Mouse (Mus musculus) myocyte (in vitro differentiated cells): ENCODE results near the gene Ldb2. TPM values are rescaled to one million over a fixed set of nuclear protein-coding genes. Genes with fewer than 3 reads are reported as not detected.

Experiments used
- H3K27me3 ChIP-seq: one replicate; pipeline ENCODE4 v1.6.1; 2011; ENCODE audit not compliant: control insufficient read depth, insufficient read depth, insufficient read length
- H3K36me3 ChIP-seq: one replicate; pipeline ENCODE4 v1.6.1; 2011; ENCODE audit not compliant: control insufficient read depth, insufficient read depth
- H3K4me2 ChIP-seq: one replicate; pipeline ENCODE4 v1.6.1; 2011; ENCODE audit warnings: low read depth, control low read depth
- H3K4me3 ChIP-seq: one replicate; pipeline ENCODE4 v1.5.1; 2011; ENCODE audit warnings: mild to moderate bottlenecking, control low read depth, moderate library complexity
- H3K79me2 ChIP-seq: one replicate; pipeline ENCODE4 v1.6.1; 2011; ENCODE audit not compliant: control insufficient read depth, insufficient read depth
- H3ac ChIP-seq: one replicate; pipeline ENCODE4 v1.6.1; 2011; ENCODE audit not compliant: control insufficient read depth, insufficient read length
- CEBPB ChIP-seq: IDR thresholded peaks from 2 replicates; pipeline ENCODE4 v1.6.1; 2011; ENCODE audit warnings: mild to moderate bottlenecking, moderate library complexity; ENCODE audit not compliant: poor library complexity, insufficient read depth, severe bottlenecking
- E2F4 ChIP-seq: IDR thresholded peaks from one replicate; pipeline ENCODE4 v1.6.1; 2011; ENCODE audit warnings: mild to moderate bottlenecking, control low read depth, moderate library complexity; ENCODE audit not compliant: insufficient read depth
- MAX ChIP-seq: IDR thresholded peaks from one replicate; pipeline ENCODE4 v1.6.1; 2011; ENCODE audit warnings: low read depth, mild to moderate bottlenecking, control low read depth
- MYOD1 ChIP-seq, 3 experiments: IDR thresholded peaks; one replicate each; pipeline ENCODE4 v1.6.1; 2011; ENCODE audit warnings: control low read depth in 2 of 3, low read depth in 2 of 3, mild to moderate bottlenecking in 2 of 3, moderate library complexity in 1 of 3; ENCODE audit not compliant: insufficient read length in 2 of 3, control insufficient read depth in 1 of 3
- MYOG ChIP-seq, 3 experiments: IDR thresholded peaks; one replicate each; pipeline ENCODE4 v1.6.1; 2011; ENCODE audit warnings: control low read depth in 2 of 3, low read depth in 2 of 3, mild to moderate bottlenecking in 2 of 3; ENCODE audit not compliant: insufficient read length in 2 of 3, control insufficient read depth in 1 of 3, insufficient read depth in 1 of 3
- POLR2A ChIP-seq: IDR thresholded peaks from one replicate; pipeline ENCODE4 v1.6.1; 2011; ENCODE audit warnings: low read depth, mild to moderate bottlenecking, control low read depth, moderate library complexity; ENCODE audit not compliant: insufficient read length
- POLR2AphosphoS2 ChIP-seq: IDR thresholded peaks from one replicate; pipeline ENCODE4 v1.6.1; 2011; ENCODE audit warnings: low read depth, control low read depth; ENCODE audit not compliant: insufficient read length
- REST ChIP-seq: IDR thresholded peaks from one replicate; pipeline ENCODE4 v1.6.1; 2011; ENCODE audit warnings: mild to moderate bottlenecking, control low read depth, moderate library complexity; ENCODE audit not compliant: insufficient read depth, insufficient read length
- SRF ChIP-seq: IDR thresholded peaks from one replicate; pipeline ENCODE4 v1.6.1; 2011; ENCODE audit warnings: low read depth; ENCODE audit not compliant: control insufficient read depth, insufficient read length
- TCF12 ChIP-seq: IDR thresholded peaks from one replicate; pipeline ENCODE4 v1.6.1; 2011; ENCODE audit warnings: mild to moderate bottlenecking, control low read depth; ENCODE audit not compliant: poor library complexity, insufficient read depth, severe bottlenecking
- TCF3 ChIP-seq: IDR thresholded peaks from one replicate; pipeline ENCODE4 v1.6.1; 2011; ENCODE audit warnings: low read depth, control low read depth; ENCODE audit not compliant: insufficient read length
- USF1 ChIP-seq: IDR thresholded peaks from one replicate; pipeline ENCODE4 v1.6.1; 2011; ENCODE audit warnings: low read depth, mild to moderate bottlenecking, control low read depth, moderate library complexity
- polyA plus RNA-seq: library from polyadenylated mRNA; unstranded; fragments of >200 nt; fragmentation: generic; extraction: Trizol; gene quantifications from one replicate; pipeline ENCODE4 v1.2.1, GENCODE M21; 2012; ENCODE audit warnings: missing spikeins

Gene Ldb2
- polyA plus RNA-seq, 1 experiment, result not detected

DNA sequence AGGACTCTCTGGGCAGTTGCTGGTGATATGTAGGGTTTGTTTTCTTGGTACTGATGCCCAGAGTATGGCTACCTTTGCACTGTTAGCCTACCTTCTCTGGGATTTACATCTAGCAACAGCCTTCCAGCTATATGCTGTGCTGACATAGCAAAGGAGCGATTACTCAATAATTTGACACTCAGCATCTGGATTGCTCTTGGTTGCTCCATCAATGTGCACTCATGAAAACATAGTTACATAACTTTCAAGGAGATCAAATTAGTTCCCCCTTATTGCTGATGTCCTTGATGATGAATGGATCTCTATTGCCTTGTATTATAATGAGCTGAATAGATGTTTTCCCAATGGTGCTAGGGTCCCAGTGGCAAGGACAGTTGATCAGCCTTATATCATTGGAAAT, 308.0 kb downstream of the Ldb2 start:
- TF ChIP-seq SRF, result no peak
- TF ChIP-seq MYOG (IDR thresholded peaks at IDR 0.05; ENCODE audit: control insufficient read depth in 1 of 3, insufficient read depth in 1 of 3, insufficient read length in 2 of 3, low read depth in 2 of 3), result no peak
- no peak for TF ChIP-seq REST
- TF ChIP-seq CEBPB, result no peak
- no peak for TF ChIP-seq POLR2A
- TF ChIP-seq POLR2AphosphoS2, result no peak
- TF ChIP-seq USF1, result no peak
- no peak for TF ChIP-seq TCF12
- TF ChIP-seq MYOD1 (IDR thresholded peaks at IDR 0.05; ENCODE audit: control insufficient read depth in 1 of 3, insufficient read length in 2 of 3, low read depth in 2 of 3), result no peak
- no peak for TF ChIP-seq TCF3
- TF ChIP-seq E2F4, result no peak
- TF ChIP-seq MAX, result no peak
- H3ac ChIP-seq, result no peak overlapping the region
- H3K36me3 ChIP-seq, result no peaks in the 10 kb centered on the region
- H3K27me3 ChIP-seq, result no peaks in the 10 kb centered on the region
- no peak overlapping the region for H3K4me3 ChIP-seq
- no peak overlapping the region for H3K4me2 ChIP-seq
- H3K79me2 ChIP-seq, result no peaks in the 10 kb centered on the region

GRCm38 (mm10) chr5:44490462-44490861, 309.0 kb downstream of the Ldb2 start:
- H3K4me2 ChIP-seq, result no peak overlapping the region
- no peaks in the 10 kb centered on the region for H3K27me3 ChIP-seq
- no peak overlapping the region for H3ac ChIP-seq
- no peak for TF ChIP-seq POLR2A
- no peak for TF ChIP-seq MAX
- no peak for TF ChIP-seq MYOG (IDR thresholded peaks at IDR 0.05; ENCODE audit: control insufficient read depth in 1 of 3, insufficient read depth in 1 of 3, insufficient read length in 2 of 3, low read depth in 2 of 3)
- no peak for TF ChIP-seq USF1
- TF ChIP-seq POLR2AphosphoS2, result no peak
- TF ChIP-seq REST, result no peak
- no peak for TF ChIP-seq TCF3
- no peak for TF ChIP-seq MYOD1 (IDR thresholded peaks at IDR 0.05; ENCODE audit: control insufficient read depth in 1 of 3, insufficient read length in 2 of 3, low read depth in 2 of 3)
- no peak for TF ChIP-seq CEBPB
- no peak for TF ChIP-seq TCF12
- no peak for TF ChIP-seq E2F4
- TF ChIP-seq SRF, result no peak
- no peaks in the 10 kb centered on the region for H3K36me3 ChIP-seq
- H3K4me3 ChIP-seq, result no peak overlapping the region
- no peaks in the 10 kb centered on the region for H3K79me2 ChIP-seq

GRCm38 (mm10) chr5:44483426-44484106, 315.9 kb downstream of the Ldb2 start:
- Histone ChIP-seq H3K4me3 (no peak overlapping the region), H3K79me2 (no peaks in the 10 kb centered on the region), H3K4me2 (no peak overlapping the region), H3K27me3 (no peaks in the 10 kb centered on the region), H3K36me3 (no peaks in the 10 kb centered on the region), H3ac (no peak overlapping the region)
- TF ChIP-seq SRF, result no peak
- no peak for TF ChIP-seq TCF12
- TF ChIP-seq POLR2A, result no peak
- TF ChIP-seq TCF3, result no peak
- TF ChIP-seq POLR2AphosphoS2, result no peak

DNA sequence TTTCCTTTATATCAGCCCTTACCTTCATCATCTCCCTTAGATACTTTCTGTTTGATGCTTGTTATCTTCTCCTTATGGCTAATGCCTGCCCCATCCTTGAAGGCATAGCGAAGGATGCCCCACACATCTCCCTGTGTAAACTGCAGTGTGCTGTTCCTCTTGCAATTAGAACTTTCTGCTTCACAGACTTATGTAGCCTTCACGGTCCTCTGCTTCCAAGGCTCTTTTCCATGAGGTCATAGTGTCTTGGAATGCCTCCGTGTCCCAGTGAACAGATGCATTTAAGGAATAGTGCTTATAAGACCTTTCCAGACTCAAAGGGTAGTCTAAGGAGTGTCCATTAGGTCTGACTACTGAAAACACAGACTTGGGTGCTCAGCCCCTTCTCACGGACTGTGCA, 318.1 kb downstream of the Ldb2 start:
- Histone ChIP-seq H3K4me2 (no peak overlapping the region), H3K4me3 (no peak overlapping the region), H3K27me3 (no peaks in the 10 kb centered on the region), H3ac (no peak overlapping the region), H3K36me3 (no peaks in the 10 kb centered on the region), H3K79me2 (no peaks in the 10 kb centered on the region)
- no peak for TF ChIP-seq POLR2A
- no peak for TF ChIP-seq MYOD1 (IDR thresholded peaks at IDR 0.05; ENCODE audit: control insufficient read depth in 1 of 3, insufficient read length in 2 of 3, low read depth in 2 of 3)
- TF ChIP-seq MAX, result no peak
- TF ChIP-seq POLR2AphosphoS2, result no peak
- no peak for TF ChIP-seq TCF3
- no peak for TF ChIP-seq USF1
- TF ChIP-seq CEBPB, result no peak
- TF ChIP-seq TCF12, result no peak
- TF ChIP-seq SRF, result no peak
- TF ChIP-seq REST, result no peak
- TF ChIP-seq MYOG (IDR thresholded peaks at IDR 0.05; ENCODE audit: control insufficient read depth in 1 of 3, insufficient read depth in 1 of 3, insufficient read length in 2 of 3, low read depth in 2 of 3), result no peak
- TF ChIP-seq E2F4, result no peak

DNA sequence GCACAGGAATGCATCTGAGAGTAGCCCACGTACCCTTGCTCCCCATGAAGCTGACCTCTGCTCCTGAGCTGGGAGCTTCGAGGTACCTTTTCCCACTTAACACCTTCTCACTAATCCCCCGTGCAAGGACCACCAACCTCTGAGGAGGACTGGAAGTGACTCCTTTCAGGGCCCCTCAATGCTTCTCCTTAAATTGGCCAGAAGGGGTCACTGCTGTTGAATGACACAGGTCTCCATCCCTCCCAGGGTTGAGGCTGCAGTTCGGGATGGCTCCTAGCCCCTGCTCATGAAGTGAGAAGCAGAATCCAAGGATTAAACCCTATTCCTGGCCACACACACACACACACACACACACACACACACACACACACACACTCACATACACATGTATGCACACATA, 323.1 kb downstream of the Ldb2 start:
- H3K79me2 ChIP-seq, result no peaks in the 10 kb centered on the region
- H3K4me3 ChIP-seq, result no peak overlapping the region
- H3K4me2 ChIP-seq, result no peak overlapping the region
- TF ChIP-seq POLR2A, result no peak
- H3ac ChIP-seq, result no peak overlapping the region
- no peaks in the 10 kb centered on the region for H3K27me3 ChIP-seq
- H3K36me3 ChIP-seq, result no peaks in the 10 kb centered on the region
